Mouse (Mus musculus): ENCODE results near the gene Noa1. TPM values are rescaled to one million over a fixed set of nuclear protein-coding genes. Genes with fewer than 3 reads are reported as not detected.

Noa1 gene
- polyA plus RNA-seq, 1 experiment from 2014 or later = 34.1 TPM

DNA sequence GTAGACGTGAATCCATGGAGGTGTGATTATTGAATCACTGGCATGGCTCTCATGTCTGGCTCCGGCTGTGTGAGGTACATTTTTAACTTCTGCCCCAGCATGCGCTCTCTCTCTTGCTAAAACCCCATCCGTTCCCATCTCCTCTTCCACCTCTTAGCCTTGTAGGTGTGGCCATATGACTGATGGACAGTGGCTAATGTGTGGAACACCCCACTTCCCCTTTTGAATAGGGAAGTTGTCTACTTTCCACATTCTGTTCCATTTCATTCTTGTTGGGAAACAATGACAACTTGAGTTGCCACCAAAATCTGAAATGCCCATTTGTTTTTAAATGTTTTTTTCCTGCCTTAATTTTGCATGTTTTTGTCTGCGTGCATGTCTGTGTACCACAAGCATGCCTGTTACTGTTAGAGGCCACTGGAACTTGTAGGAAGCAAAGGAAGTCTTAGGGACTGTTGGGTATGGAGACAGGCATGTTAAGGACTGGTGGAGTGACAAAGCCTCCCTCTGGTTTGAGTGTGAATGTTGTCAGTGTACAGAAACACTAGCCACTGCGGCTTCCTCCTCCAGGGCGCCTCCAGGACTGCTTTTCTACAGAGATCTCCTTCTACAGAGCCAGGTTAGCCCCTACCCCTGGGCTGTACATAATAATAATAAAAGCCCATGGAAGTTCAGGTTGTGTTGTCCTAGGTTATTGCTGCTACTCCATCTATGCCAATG, 16.9 kb downstream of the Noa1 start:
- no peak overlapping the region for H3K9ac ChIP-seq (ENCODE audit: low read length)
- no peak overlapping the region for H3K27ac ChIP-seq (ENCODE audit: low read depth, low read length)
- DNase-seq (ENCODE audit: low spot score, missing footprints) (no peak), ATAC-seq (ENCODE audit: low FRiP score) (no peak)
- no peaks in the 10 kb centered on the region for H3K9me3 ChIP-seq (ENCODE audit: control insufficient read depth, low read length)
- 92% methylated on average over 7 of the region's 7 CpGs for WGBS
- H3K4me1 ChIP-seq (ENCODE audit: control insufficient read depth, insufficient read depth, low read length) = no peaks in the 10 kb centered on the region
- no peak overlapping the region for H3K4me3 ChIP-seq (ENCODE audit: low read depth, low read length)
- H3K36me3 ChIP-seq (ENCODE audit: control insufficient read depth, insufficient read depth, low read length) = peaks cover 12% of the 10 kb centered on the region
- no peak overlapping the region for H3K4me2 ChIP-seq
- no peaks in the 10 kb centered on the region for H3K27me3 ChIP-seq (ENCODE audit: control insufficient read depth, insufficient read depth, low read length)

DNA sequence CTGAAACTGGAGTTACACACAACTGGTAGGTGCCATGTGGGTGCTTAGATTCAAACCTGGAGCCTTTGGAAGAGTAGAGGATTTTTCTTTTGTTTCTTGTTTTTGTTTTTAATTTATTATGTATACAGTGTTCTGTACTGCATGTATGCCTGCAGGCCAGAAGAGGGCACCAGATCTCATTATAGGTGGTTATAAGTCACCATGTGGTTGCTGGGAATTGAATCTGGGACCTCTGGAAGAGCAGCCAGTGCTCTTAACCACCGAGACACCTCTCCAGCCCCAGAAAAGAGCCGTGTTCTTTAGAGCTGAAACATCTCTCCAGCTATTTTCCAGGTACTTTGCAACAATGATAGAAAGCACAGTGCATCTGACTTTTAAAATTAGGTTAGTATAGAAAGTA, 19.3 kb downstream of the Noa1 start:
- Histone ChIP-seq H3K27ac (ENCODE audit: low read depth, low read length) (no peak overlapping the region), H3K9ac (ENCODE audit: low read length) (no peak overlapping the region), H3K4me1 (ENCODE audit: control insufficient read depth, insufficient read depth, low read length) (no peaks in the 10 kb centered on the region), H3K4me2 (no peak overlapping the region), H3K36me3 (ENCODE audit: control insufficient read depth, insufficient read depth, low read length) (peaks cover 12% of the 10 kb centered on the region), H3K4me3 (ENCODE audit: low read depth, low read length) (no peak overlapping the region), H3K9me3 (ENCODE audit: control insufficient read depth, low read length) (no peaks in the 10 kb centered on the region), H3K27me3 (ENCODE audit: control insufficient read depth, insufficient read depth, low read length) (no peaks in the 10 kb centered on the region)
- ATAC-seq (ENCODE audit: low FRiP score) (no peak), DNase-seq (ENCODE audit: low spot score, missing footprints) (no peak)
- 95% methylated on average over 2 of the region's 2 CpGs for WGBS

DNA sequence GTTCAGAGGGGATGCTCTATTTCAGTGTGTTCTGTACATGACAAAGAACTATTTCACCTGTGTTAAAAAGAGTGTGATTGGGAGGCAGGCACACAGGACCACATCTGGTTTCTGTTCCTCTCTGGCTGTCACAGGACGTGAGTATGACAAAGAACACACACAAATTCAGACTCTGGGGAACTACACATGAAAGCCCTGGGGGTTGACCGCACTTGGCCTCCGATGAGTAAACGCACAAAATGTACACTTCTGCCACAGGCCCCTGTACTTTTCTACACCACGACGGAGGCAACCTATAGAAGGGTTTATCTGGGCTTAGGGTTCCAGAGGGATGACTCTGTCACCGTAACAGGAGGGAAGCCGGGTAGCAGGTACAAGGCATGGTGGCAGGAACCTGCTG, 20.2 kb downstream of the Noa1 start:
- 89% methylated on average over 8 of the region's 8 CpGs for WGBS
- no peak overlapping the region for H3K9ac ChIP-seq (ENCODE audit: low read length)
- DNase-seq (ENCODE audit: low spot score, missing footprints) (no peak), ATAC-seq (ENCODE audit: low FRiP score) (no peak)
- no peak overlapping the region for H3K27ac ChIP-seq (ENCODE audit: low read depth, low read length)
- H3K4me3 ChIP-seq (ENCODE audit: low read depth, low read length) = no peak overlapping the region
- H3K36me3 ChIP-seq (ENCODE audit: control insufficient read depth, insufficient read depth, low read length) = peaks cover 7% of the 10 kb centered on the region
- H3K4me2 ChIP-seq = no peak overlapping the region
- H3K27me3 ChIP-seq (ENCODE audit: control insufficient read depth, insufficient read depth, low read length) = no peaks in the 10 kb centered on the region
- H3K4me1 ChIP-seq (ENCODE audit: control insufficient read depth, insufficient read depth, low read length) = no peaks in the 10 kb centered on the region
- H3K9me3 ChIP-seq (ENCODE audit: control insufficient read depth, low read length) = no peaks in the 10 kb centered on the region

DNA sequence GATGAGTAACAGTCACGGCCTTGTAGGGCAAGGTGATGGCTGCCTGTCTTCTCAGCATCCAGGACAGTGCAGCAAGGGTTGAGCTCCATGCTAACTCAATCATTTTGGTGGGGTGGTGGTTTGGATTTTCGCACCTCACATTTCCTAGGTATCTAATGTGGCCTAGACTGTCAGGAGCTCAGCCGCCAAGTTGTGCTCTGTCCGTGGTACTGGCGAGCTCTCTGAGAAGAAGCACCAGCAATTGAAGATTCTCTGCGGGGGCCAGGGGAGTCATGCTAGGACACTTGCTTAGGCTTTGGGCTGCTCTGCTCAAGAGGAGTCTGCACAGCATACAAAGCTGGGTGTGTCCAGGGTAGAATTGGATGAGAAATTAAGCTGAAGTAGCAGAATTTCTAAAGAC, 22.0 kb downstream of the Noa1 start:
- Histone ChIP-seq H3K4me1 (ENCODE audit: control insufficient read depth, insufficient read depth, low read length) (no peaks in the 10 kb centered on the region), H3K27me3 (ENCODE audit: control insufficient read depth, insufficient read depth, low read length) (no peaks in the 10 kb centered on the region), H3K9me3 (ENCODE audit: control insufficient read depth, low read length) (no peaks in the 10 kb centered on the region), H3K27ac (ENCODE audit: low read depth, low read length) (no peak overlapping the region), H3K36me3 (ENCODE audit: control insufficient read depth, insufficient read depth, low read length) (peaks cover 11% of the 10 kb centered on the region; the same call in 1 of the 2 replicates), H3K9ac (ENCODE audit: low read length) (no peak overlapping the region), H3K4me2 (no peak overlapping the region), H3K4me3 (ENCODE audit: low read depth, low read length) (no peak overlapping the region)
- ATAC-seq (ENCODE audit: low FRiP score) (no peak), DNase-seq (ENCODE audit: low spot score, missing footprints) (no peak)
- WGBS = 84% methylated on average over 6 of the region's 6 CpGs

DNA sequence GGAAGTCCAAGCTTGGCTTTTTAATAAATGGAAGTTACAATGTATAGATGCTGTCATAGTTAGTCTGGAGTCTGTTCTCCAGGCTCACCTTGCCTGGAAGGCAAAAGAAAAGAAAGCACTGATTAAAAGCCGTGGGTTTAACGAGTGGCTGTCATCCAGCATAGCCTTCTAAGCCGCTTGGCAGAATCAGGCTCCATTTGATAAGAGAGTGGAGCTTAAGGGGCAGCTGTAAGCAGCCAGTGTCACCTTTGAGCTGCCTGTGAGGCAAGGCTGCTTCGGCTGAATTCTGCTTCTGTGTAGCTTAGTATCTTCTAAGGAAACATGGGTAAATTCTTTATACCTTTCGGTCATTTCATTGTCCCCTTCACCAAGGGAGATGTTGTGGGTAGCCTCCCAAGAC, 23.0 kb downstream of the Noa1 start:
- H3K27ac ChIP-seq (ENCODE audit: low read depth, low read length) = no peak overlapping the region
- no peaks in the 10 kb centered on the region for H3K4me1 ChIP-seq (ENCODE audit: control insufficient read depth, insufficient read depth, low read length)
- no peaks in the 10 kb centered on the region for H3K9me3 ChIP-seq (ENCODE audit: control insufficient read depth, low read length)
- 91% methylated on average over 5 of the region's 5 CpGs for WGBS
- H3K27me3 ChIP-seq (ENCODE audit: control insufficient read depth, insufficient read depth, low read length) = no peaks in the 10 kb centered on the region
- no peak overlapping the region for H3K4me3 ChIP-seq (ENCODE audit: low read depth, low read length)
- DNase-seq (ENCODE audit: low spot score, missing footprints) (no peak), ATAC-seq (ENCODE audit: low FRiP score) (no peak)
- H3K9ac ChIP-seq (ENCODE audit: low read length) = no peak overlapping the region
- no peak overlapping the region for H3K4me2 ChIP-seq
- peaks cover 17% of the 10 kb centered on the region for H3K36me3 ChIP-seq (ENCODE audit: control insufficient read depth, insufficient read depth, low read length)

DNA sequence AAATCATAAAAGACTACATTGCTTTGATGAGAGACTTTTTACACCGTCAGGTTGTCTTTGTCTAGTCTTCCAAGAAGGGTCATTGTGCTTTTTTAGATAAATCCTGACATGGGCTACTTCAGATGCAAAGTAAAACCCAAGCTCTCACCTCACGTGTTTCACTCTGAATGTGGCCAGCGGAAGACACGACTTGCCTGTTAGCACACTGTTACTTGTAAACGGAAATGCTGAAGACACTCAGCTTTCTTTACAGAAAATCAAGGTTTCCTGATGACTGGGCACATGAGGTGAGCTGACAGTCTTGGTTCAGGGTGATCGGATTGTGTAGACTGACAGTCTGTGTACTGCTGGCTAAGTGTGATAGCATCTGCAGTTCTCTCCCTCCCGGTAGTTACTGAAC, 24.2 kb downstream of the Noa1 start:
- H3K27ac ChIP-seq (ENCODE audit: low read depth, low read length) = no peak overlapping the region
- H3K27me3 ChIP-seq (ENCODE audit: control insufficient read depth, insufficient read depth, low read length) = no peaks in the 10 kb centered on the region
- no peaks in the 10 kb centered on the region for H3K4me1 ChIP-seq (ENCODE audit: control insufficient read depth, insufficient read depth, low read length)
- H3K9me3 ChIP-seq (ENCODE audit: control insufficient read depth, low read length) = no peaks in the 10 kb centered on the region
- no peak overlapping the region for H3K4me3 ChIP-seq (ENCODE audit: low read depth, low read length)
- peaks cover 29% of the 10 kb centered on the region for H3K36me3 ChIP-seq (ENCODE audit: control insufficient read depth, insufficient read depth, low read length)
- no peak overlapping the region for H3K9ac ChIP-seq (ENCODE audit: low read length)
- 89% methylated on average over 7 of the region's 7 CpGs for WGBS
- ATAC-seq (ENCODE audit: low FRiP score) (no peak), DNase-seq (ENCODE audit: low spot score, missing footprints) (no peak)
- no peak overlapping the region for H3K4me2 ChIP-seq

DNA sequence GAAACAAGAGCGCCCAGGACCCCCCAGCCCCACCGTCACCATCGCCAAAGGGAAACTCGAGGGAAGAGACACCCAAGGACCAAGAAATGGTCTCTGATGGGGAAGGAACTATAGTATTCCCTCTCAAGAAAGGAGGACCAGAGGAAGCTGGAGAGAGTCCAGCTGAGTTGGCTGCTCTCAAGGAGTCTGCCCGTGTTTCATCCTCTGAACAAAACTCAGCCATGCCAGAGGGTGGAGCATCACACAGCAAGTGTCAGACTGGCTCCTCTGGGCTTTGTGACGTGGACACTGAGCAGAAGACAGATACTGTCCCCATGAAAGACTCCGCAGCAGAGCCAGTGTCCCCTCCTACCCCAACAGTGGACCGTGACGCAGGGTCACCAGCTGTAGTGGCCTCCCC, 27.6 kb downstream of the Noa1 start:
- Histone ChIP-seq H3K36me3 (ENCODE audit: control insufficient read depth, insufficient read depth, low read length) (peaks cover 32% of the 10 kb centered on the region), H3K27ac (ENCODE audit: low read depth, low read length) (no peak overlapping the region), H3K4me2 (no peak overlapping the region), H3K4me1 (ENCODE audit: control insufficient read depth, insufficient read depth, low read length) (no peaks in the 10 kb centered on the region), H3K9ac (ENCODE audit: low read length) (no peak overlapping the region), H3K4me3 (ENCODE audit: low read depth, low read length) (no peak overlapping the region), H3K27me3 (ENCODE audit: control insufficient read depth, insufficient read depth, low read length) (no peaks in the 10 kb centered on the region), H3K9me3 (ENCODE audit: control insufficient read depth, low read length) (no peaks in the 10 kb centered on the region)
- DNase-seq (ENCODE audit: low spot score, missing footprints) = no peak
- WGBS = 93% methylated on average over 9 of the region's 9 CpGs
- no peak for ATAC-seq (ENCODE audit: low FRiP score)

DNA sequence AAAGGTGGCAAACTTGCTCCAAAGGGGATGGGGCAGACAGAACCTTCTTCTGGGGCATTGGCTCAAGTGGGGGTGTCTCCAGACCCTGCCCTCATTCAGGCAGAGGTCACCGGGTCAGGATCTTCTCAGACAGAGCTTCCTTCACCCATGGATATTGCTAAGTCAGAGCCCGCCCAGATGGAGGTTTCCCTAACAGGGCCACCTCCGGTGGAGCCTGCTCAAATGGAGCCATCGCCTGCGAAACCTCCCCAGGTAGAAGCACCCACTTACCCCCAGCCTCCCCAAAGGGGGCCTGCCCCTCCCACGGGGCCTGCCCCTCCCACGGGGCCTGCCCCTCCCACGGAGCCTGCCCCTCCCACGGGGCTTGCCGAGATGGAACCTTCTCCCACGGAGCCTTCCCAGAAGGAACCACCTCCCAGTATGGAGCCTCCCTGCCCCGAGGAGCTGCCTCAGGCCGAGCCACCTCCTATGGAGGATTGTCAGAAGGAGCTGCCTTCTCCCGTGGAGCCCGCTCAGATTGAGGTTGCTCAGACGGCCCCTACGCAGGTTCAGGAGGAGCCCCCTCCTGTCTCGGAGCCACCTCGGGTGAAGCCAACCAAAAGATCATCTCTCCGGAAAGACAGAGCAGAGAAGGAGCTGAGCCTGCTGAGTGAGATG, 28.2 kb downstream of the Noa1 start:
- Histone ChIP-seq H3K4me2 (no peak overlapping the region), H3K9ac (ENCODE audit: low read length) (no peak overlapping the region), H3K4me1 (ENCODE audit: control insufficient read depth, insufficient read depth, low read length) (no peaks in the 10 kb centered on the region), H3K4me3 (ENCODE audit: low read depth, low read length) (no peak overlapping the region), H3K9me3 (ENCODE audit: control insufficient read depth, low read length) (no peaks in the 10 kb centered on the region), H3K27ac (ENCODE audit: low read depth, low read length) (no peak overlapping the region), H3K36me3 (ENCODE audit: control insufficient read depth, insufficient read depth, low read length) (peaks cover 36% of the 10 kb centered on the region), H3K27me3 (ENCODE audit: control insufficient read depth, insufficient read depth, low read length) (no peaks in the 10 kb centered on the region)
- 87% methylated on average over 20 of the region's 20 CpGs for WGBS
- ATAC-seq (ENCODE audit: low FRiP score) = no peak
- no peak for DNase-seq (ENCODE audit: low spot score, missing footprints)

DNA sequence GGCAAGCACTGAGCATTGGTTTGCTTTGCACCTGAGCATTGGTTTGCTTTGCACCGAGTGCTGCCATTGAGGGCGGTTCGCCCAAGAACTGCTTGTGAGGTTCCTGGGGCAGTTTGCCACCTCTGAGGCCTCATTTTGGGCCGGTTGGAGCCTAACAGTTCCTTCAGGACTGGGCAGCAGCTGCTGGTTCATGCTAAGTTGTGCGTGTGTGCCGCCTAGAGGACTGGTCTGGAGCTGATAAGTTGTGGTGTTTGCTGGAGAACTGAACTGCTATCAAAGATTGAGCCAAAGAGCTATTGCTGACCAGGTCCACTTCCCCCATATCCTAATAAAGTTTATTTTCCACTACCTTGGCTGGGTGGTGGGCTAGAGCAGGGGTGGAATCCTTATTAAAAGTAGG, 32.7 kb downstream of the Noa1 start:
- 96% methylated on average over 6 of the region's 6 CpGs for WGBS
- ATAC-seq (ENCODE audit: low FRiP score) = no peak
- H3K36me3 ChIP-seq (ENCODE audit: control insufficient read depth, insufficient read depth, low read length) = peaks cover 41% of the 10 kb centered on the region

More for the DNA sequence above, 32.7 kb downstream of the Noa1 start:
- DNase-seq (ENCODE audit: low spot score, missing footprints) = no peak
- Histone ChIP-seq H3K4me1 (ENCODE audit: control insufficient read depth, insufficient read depth, low read length) (no peaks in the 10 kb centered on the region), H3K27me3 (ENCODE audit: control insufficient read depth, insufficient read depth, low read length) (no peaks in the 10 kb centered on the region), H3K4me3 (ENCODE audit: low read depth, low read length) (no peak overlapping the region), H3K27ac (ENCODE audit: low read depth, low read length) (no peak overlapping the region), H3K4me2 (no peak overlapping the region), H3K9ac (ENCODE audit: low read length) (no peak overlapping the region), H3K9me3 (ENCODE audit: control insufficient read depth, low read length) (no peaks in the 10 kb centered on the region)
